Mouse (Mus musculus): ENCODE data around the gene Ate1.

DNA sequence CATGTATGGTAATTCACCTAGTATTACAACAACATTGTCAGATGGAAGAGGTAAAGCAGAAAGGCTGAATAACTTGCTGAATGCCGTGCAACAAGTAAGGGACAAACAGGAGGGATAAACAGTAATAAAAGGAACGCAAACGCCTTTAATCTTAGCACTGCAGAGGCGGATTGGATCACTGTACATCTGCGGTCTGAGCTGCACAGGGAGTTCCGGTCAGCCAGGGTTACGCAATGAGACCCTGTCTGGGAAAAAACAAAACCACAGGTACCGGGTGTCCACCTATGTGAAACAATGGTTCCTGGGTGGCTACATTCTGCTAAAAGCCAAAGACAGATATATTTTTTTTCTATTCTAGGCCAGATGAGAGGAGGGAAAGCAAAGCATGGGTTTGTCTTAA, 3.3 kb upstream of the Ate1 start:
- TF ChIP-seq EP300 (IDR thresholded peaks at IDR 0.05) (no peak), CTCF (IDR thresholded peaks at IDR 0.05) (no peak)
